Mouse (Mus musculus) lung, adult 2 months (tissue): ENCODE results near the gene Cd8b1. TPM values are rescaled to one million over a fixed set of nuclear protein-coding genes. Genes with fewer than 3 reads are reported as not detected.

ENCODE experiments used
- DNase-seq: peaks from one replicate; pipeline ENCODE4 v3.0.0; 2022
- H3K4me1 ChIP-seq: fragments of 200-500 bp; 2 replicates; pipeline ENCODE4 v1.6.1; 2011; ENCODE audit warnings: low read length; ENCODE audit not compliant: control insufficient read depth, insufficient read depth
- H3K4me3 ChIP-seq: fragments of 200-500 bp; replicated peaks from 2 replicates; pipeline ENCODE3; 2011; ENCODE audit warnings: low read depth, mild to moderate bottlenecking, control low read depth, low read length; ENCODE audit errors: extremely low read depth
- CTCF ChIP-seq: fragments of 200-500 bp; IDR thresholded peaks from 2 replicates; pipeline ENCODE4 v1.5.1; 2011; ENCODE audit warnings: mild to moderate bottlenecking, low read length, control low read depth; ENCODE audit not compliant: insufficient read depth
- POLR2A ChIP-seq: fragments of 200-500 bp; IDR thresholded peaks from 2 replicates; pipeline ENCODE4 v1.6.1; 2011; ENCODE audit warnings: low read depth, mild to moderate bottlenecking, control low read depth, low read length, borderline replicate concordance; ENCODE audit errors: extremely low read depth
- WGBS: fragments of 180-500 bp; shearing (Covaris S2); methylation state at CpG from one replicate; pipeline ENCODE4 v1.1.7; 2018; 5-methylcytosine and 5-hydroxymethylcytosine counted together
- polyA plus RNA-seq: library from polyadenylated mRNA; depleted of rRNA; stranded (reverse); fragments of >200 nt; gene quantifications from 2 replicates; pipeline ENCODE4 v1.2.3, GENCODE M21; 2012

Cd8b1 gene
- polyA plus RNA-seq, 1 experiment: 3.0 TPM

DNA sequence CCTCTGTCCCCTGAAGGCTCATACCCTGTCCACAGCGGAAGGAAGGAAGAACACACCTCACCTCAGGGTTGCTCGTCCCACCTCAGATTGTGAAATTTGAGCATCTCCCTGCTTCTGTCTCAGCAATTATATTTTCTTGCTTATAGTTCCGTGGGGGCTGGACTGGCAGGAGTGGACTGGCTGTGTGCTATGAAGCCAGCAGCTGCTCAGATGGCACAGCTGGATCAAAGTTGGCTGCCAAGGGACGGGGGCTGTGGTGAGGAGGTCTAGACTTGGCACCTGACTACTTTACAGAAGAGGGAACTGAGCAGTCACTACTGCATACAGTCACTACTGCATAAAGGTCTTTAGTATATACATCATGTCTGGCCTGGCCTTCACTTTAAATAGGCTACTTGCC lies 16.8 kb downstream of the Cd8b1 start:
- DNase-seq: no peak
- no peaks in the 10 kb centered on the region for H3K4me1 ChIP-seq
- TF ChIP-seq CTCF: no peak
- no peak for TF ChIP-seq POLR2A
- no peak overlapping the region for H3K4me3 ChIP-seq
- WGBS: 64% methylated on average over 4 of the region's 4 CpGs

DNA sequence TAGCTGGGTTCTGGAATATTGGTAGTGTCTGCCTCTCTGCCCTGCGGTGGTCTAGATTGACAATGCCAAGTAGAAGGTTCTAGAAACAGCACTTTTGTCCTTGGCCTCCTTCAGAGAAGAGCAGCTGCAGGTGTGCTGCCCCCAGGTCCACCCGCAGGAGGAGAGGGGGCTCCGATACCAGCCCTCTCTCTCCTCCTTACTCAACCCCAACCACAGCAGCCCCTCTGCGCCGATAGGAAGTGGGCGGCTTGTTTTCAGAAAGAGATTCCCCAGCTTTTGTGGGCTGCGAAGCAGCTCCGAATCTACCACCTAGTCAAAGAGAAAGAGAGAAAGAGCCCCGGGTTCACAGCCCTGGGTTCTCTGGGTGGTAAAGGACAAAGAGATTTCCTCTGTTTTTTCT lies 18.6 kb downstream of the Cd8b1 start:
- Histone ChIP-seq H3K4me3 (no peak overlapping the region), H3K4me1 (no peaks in the 10 kb centered on the region)
- 86% methylated on average over 9 of the region's 9 CpGs for WGBS
- TF ChIP-seq CTCF (no peak), POLR2A (no peak)
- no peak for DNase-seq

DNA sequence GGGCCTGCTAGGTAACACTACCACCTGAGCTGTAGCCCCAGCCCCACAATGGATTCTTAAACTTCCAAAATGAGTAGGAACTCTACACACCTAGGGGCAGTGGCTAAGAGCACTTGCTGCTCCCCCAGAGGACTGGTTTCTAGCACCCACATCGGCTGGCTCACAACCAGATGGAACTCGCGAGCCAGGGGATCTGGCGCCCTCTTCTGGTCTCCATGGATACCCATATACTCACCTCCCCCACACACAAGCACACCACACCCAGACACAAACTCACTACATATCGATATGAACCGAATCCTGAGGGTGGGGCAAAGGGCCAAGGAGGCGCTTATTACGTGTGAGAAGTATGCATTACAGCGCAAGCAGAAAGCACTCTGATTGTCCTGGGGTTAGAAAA lies 25.4 kb downstream of the Cd8b1 start:
- WGBS: 93% methylated on average over 9 of the region's 9 CpGs
- Histone ChIP-seq H3K4me3 (no peak overlapping the region), H3K4me1 (no peaks in the 10 kb centered on the region)
- no peak for DNase-seq
- TF ChIP-seq POLR2A (no peak), CTCF (no peak)

DNA sequence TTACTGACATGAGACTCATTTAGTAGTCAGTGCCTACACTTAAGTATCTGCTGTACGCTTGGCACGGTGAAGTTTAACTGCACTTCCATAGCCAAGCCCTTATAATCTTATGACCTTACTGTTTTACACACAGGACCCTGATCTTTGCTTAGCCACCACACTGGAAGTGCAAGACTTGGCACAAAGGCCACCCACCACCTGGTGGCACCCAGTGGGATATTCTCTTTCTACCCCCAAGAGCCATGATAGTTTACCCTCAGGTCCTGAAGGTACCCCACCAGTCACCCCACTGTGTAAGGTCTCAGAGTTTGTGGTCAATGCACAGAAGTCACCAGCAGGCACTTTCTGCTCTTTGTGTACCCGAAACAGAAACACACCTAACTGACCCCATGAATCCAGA lies 28.6 kb downstream of the Cd8b1 start:
- H3K4me1 ChIP-seq: no peaks in the 10 kb centered on the region
- H3K4me3 ChIP-seq: no peak overlapping the region
- TF ChIP-seq POLR2A (no peak), CTCF (no peak)
- WGBS: 94% methylated on average over 3 of the region's 3 CpGs
- DNase-seq: no peak

DNA sequence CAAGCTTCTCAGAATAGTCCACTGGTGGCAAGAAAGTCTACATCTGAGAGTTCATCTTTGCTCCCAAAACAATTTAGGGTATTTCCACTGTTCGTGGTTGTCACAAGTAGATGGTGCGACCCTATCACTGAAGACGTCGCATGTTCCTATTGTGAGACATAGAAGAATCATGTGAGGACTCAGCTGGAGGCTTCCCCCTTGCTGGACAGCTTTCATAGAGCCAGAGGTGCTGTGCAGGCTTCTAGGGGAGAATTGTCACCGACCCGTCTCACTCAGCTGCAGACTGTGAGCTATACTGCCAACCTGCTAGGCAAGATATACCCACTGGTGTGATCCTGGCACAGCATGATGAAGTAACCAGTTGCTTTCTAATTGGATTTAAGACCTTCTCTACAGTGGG lies 29.6 kb downstream of the Cd8b1 start:
- WGBS: 87% methylated on average over 6 of the region's 6 CpGs
- H3K4me1 ChIP-seq: no peaks in the 10 kb centered on the region
- H3K4me3 ChIP-seq: no peak overlapping the region
- TF ChIP-seq CTCF (no peak), POLR2A (no peak)
- no peak for DNase-seq

DNA sequence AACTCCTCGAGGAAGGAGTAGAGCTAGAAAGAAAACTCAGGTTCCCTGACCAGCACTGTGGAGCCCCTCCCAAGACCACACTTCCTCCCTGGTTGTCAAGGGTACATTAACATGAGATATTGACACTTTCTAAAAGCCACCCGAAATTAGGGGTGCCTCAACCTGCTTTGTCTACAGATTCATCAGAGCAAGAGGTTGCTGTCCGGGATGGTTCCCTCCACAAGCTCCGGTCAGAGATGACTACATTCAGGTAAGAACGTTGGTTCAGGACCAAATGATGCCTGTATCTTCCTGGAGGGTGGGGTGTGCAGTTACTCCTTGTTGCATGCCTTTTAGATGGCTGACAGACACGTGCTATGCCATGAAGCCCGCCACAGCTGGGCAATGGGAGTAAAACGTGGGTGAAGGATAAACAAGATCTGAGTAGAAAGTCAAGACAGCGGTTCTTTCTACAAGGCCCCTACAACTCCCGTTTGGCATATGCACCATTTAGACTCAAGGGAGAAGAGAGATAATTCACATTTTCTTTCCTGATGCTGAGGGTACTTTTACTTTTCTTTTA lies 30.4 kb downstream of the Cd8b1 start:
- DNase-seq: no peak
- no peak for TF ChIP-seq CTCF
- no peak for TF ChIP-seq POLR2A
- 76% methylated on average over 10 of the region's 10 CpGs for WGBS
- no peaks in the 10 kb centered on the region for H3K4me1 ChIP-seq
- H3K4me3 ChIP-seq: no peak overlapping the region

DNA sequence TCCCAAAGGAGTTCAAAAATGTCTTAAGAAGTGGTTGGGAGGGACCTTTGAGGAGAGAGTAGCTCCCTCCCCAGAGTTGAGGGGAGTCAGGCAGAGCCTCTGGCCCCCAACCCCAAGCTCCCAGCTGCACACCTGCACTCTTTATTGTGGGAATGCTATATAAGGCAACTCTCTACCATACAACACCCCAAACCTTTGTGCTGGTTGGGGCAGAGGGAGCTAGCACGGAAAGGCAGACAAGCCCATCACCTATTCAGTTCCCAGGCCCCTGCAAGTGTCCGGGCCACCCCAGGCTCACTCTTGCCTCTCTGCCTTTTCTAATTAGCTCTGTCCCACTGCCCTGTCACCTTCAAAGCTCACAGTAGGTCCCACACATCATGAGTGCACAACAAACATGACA lies 31.1 kb downstream of the Cd8b1 start:
- 74% methylated on average over 2 of the region's 2 CpGs for WGBS
- no peak for TF ChIP-seq POLR2A
- TF ChIP-seq CTCF: no peak
- Histone ChIP-seq H3K4me1 (no peaks in the 10 kb centered on the region), H3K4me3 (no peak overlapping the region)
- no peak for DNase-seq

DNA sequence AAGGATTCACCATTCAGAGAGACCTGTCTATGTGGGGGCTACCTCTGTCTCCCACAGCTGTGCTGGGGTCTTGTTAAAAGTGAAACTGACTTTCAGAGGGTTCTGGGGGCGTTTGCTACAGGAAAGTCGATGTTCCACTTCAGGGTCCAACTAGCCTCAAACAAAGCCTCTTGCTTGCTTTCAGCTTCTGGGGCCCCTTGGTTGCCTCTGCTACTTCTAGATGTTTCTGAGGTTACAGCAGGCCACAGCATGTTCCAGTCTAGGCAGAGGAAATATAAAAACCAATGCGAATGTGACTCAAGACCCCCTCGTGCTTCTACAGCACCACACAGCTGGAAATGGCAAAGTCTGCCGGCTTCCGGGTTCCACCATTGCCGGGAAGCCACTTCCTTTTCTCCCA lies 34.9 kb downstream of the Cd8b1 start:
- Histone ChIP-seq H3K4me1 (no peaks in the 10 kb centered on the region), H3K4me3 (no peak overlapping the region)
- no peak for DNase-seq
- TF ChIP-seq CTCF (no peak), POLR2A (no peak)
- 83% methylated on average over 7 of the region's 7 CpGs for WGBS

DNA sequence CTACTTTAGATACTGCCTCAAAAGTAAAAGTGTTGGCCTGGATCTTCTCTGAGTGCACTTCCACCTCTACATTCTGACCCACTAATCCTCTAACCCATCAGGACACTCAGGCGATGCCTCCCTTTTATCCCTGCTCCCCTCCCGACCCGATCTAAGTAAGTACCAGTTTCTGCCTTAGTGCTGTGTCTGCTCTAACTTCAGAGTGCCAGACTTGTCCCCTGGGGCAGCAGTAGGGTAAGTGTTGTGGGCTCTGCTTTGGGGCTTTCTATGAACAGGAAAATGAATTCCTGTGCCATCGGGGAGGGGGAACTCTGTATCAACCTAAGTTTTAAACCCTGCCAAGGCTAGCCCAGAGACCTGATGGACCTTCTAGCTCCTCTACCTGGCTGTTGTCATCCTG lies 37.6 kb downstream of the Cd8b1 start:
- Histone ChIP-seq H3K4me3 (no peak overlapping the region), H3K4me1 (no peaks in the 10 kb centered on the region)
- 71% methylated on average over 4 of the region's 4 CpGs for whole genome bisulfite sequencing
- DNase-seq: no peak
- TF ChIP-seq CTCF: no peak
- TF ChIP-seq POLR2A: no peak

DNA sequence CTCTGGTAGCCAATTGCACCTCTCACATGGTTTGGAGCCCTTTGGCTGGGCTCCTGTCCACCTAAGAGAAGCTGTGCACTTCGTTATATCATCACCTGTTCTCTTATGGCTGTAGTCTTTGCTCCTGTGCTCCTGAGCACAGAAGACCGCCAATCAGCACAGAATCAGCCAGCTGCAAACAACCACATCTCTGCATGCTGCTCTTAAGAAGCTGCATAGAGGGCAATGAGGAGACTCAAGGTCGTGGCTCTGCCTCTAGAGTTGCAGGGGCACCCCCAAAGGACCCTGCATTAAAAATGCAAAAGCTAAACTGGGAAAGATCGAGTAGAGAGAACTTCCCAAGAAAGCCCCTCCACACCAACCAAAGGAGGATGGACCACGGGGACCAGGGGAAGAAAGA lies 38.2 kb downstream of the Cd8b1 start:
- Histone ChIP-seq H3K4me3 (no peak overlapping the region), H3K4me1 (no peaks in the 10 kb centered on the region)
- 52% methylated on average over 5 of the region's 5 CpGs for WGBS
- no peak for TF ChIP-seq CTCF
- DNase-seq: no peak

DNA sequence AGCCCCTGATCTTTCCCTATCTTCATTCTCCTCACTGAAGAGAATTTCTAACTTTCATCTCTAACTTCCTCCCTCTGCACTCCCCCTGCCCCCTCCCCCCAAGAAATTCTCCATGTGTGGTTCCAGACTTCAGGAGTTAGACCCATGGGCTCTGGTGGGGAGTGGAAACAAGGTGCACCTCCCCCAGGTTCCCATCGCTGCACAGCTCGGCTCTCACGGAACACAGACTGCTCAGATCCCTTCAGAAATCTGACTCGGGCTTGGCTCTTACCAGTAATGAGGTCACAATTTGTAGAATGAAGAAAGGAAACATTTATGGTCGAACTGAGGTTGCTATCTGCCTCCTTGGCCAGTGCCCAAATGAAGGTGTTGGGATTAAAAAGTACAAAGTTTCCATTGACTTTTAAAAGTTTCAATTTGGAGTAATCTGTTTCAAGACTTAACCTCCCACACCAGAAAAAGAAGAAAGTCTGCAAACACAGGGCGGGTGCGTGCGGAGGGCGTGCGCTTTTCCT lies 38.6 kb downstream of the Cd8b1 start:
- no peak for DNase-seq
- Histone ChIP-seq H3K4me1 (no peaks in the 10 kb centered on the region), H3K4me3 (no peak overlapping the region)
- no peak for TF ChIP-seq POLR2A
- TF ChIP-seq CTCF: no peak
- WGBS: 72% methylated on average over 10 of the region's 10 CpGs
